Mouse (Mus musculus): ENCODE results near the gene Rai14. TPM values are rescaled to one million over a fixed set of nuclear protein-coding genes. Genes with fewer than 3 reads are reported as not detected.

The Rai14 gene
- polyA plus RNA-seq, 1 experiment, result 27.4 TPM

DNA sequence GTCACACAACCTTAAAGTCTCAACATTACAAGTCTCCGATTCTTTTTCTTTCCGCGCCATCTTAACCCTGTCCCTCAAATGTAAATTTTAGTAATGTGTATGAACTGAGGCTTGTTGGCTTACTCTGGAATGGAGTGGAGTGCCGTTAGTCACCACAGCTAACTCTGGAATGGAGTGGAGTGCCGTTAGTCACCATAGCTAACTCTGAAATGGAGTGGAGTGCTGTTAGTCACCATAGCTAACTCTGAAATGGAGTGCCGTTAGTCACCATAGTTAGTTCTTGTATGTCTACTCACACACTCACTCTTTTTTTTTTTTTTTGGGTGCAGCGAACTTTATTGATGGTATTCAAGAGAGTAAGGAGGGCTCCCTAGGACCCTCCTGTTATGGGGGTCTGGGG, 154.4 kb downstream of the Rai14 start:
- Histone ChIP-seq H3ac (ENCODE audit: control insufficient read depth, insufficient read length) (no peak overlapping the region), H3K36me3 (ENCODE audit: control insufficient read depth, insufficient read depth) (no peaks in the 10 kb centered on the region), H3K79me2 (ENCODE audit: control insufficient read depth, insufficient read depth) (no peaks in the 10 kb centered on the region), H3K27me3 (ENCODE audit: control insufficient read depth, insufficient read depth, insufficient read length) (no peaks in the 10 kb centered on the region), H3K4me2 (ENCODE audit: low read depth) (no peak overlapping the region), H3K4me3 (no peak overlapping the region)
- TF ChIP-seq E2F4 (IDR thresholded peaks at IDR 0.05; ENCODE audit: insufficient read depth) (no peak), TCF12 (IDR thresholded peaks at IDR 0.05; ENCODE audit: insufficient read depth, poor library complexity, severe bottlenecking) (no peak)

GRCm38 (mm10) chr15:10558465-10558864, 156.0 kb downstream of the Rai14 start, which contains the start of gene Ttc23l:
Ttc23l (minus strand) TSS chr15:10558668.
- Histone ChIP-seq H3K36me3 (ENCODE audit: control insufficient read depth, insufficient read depth) (no peaks in the 10 kb centered on the region), H3K4me3 (no peak within 1 kb of the TSS), H3K4me2 (ENCODE audit: low read depth) (no peak within 1 kb of the TSS), H3K27me3 (ENCODE audit: control insufficient read depth, insufficient read depth, insufficient read length) (no peaks in the 10 kb centered on the region), H3K79me2 (ENCODE audit: control insufficient read depth, insufficient read depth) (no peaks in the 10 kb centered on the region), H3ac (ENCODE audit: control insufficient read depth, insufficient read length) (no peak within 1 kb of the TSS)
- TF ChIP-seq TCF12 (IDR thresholded peaks at IDR 0.05; ENCODE audit: insufficient read depth, poor library complexity, severe bottlenecking) (no peak), POLR2AphosphoS2 (IDR thresholded peaks at IDR 0.05; ENCODE audit: insufficient read length, low read depth) (no peak), POLR2A (IDR thresholded peaks at IDR 0.05; ENCODE audit: insufficient read length, low read depth) (no peak), MYOG (IDR thresholded peaks at IDR 0.05; ENCODE audit: control insufficient read depth in 1 of 3, insufficient read depth in 1 of 3, insufficient read length in 2 of 3, low read depth in 2 of 3) (no peak), MAX (IDR thresholded peaks at IDR 0.05; ENCODE audit: low read depth) (no peak), TCF3 (IDR thresholded peaks at IDR 0.05; ENCODE audit: insufficient read length, low read depth) (no peak), E2F4 (IDR thresholded peaks at IDR 0.05; ENCODE audit: insufficient read depth) (no peak), CEBPB (IDR thresholded peaks at IDR 0.05; ENCODE audit: insufficient read depth, poor library complexity, severe bottlenecking) (no peak), REST (IDR thresholded peaks at IDR 0.05; ENCODE audit: insufficient read depth, insufficient read length) (no peak), MYOD1 (IDR thresholded peaks at IDR 0.05; ENCODE audit: control insufficient read depth in 1 of 3, insufficient read length in 2 of 3, low read depth in 2 of 3) (no peak), SRF (IDR thresholded peaks at IDR 0.05; ENCODE audit: control insufficient read depth, insufficient read length, low read depth) (no peak), USF1 (IDR thresholded peaks at IDR 0.05; ENCODE audit: low read depth) (no peak)

DNA sequence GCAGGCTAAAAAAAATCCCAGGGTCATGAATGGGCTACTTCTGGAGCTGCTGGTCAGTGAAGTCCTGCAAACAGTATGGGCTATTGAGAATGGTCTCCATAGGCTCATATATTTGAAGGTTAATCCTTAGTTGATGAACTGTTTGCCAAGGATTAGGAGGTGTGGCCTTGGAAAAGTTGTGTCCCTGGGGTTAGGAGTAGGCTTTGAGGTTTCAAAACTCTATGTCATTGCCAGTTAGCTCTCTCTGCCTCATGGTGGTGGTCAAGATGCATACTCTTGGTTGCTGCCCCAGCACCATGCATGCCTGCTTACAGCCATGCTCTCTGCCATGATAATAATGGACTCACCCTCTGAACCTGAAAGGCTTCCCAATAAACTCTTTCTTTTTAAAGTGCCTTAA, 160.1 kb downstream of the Rai14 start:
- no peaks in the 10 kb centered on the region for H3K36me3 ChIP-seq (ENCODE audit: control insufficient read depth, insufficient read depth)
- no peak overlapping the region for H3ac ChIP-seq (ENCODE audit: control insufficient read depth, insufficient read length)
- no peaks in the 10 kb centered on the region for H3K79me2 ChIP-seq (ENCODE audit: control insufficient read depth, insufficient read depth)
- TF ChIP-seq TCF3 (IDR thresholded peaks at IDR 0.05; ENCODE audit: insufficient read length, low read depth), result no peak
- TF ChIP-seq POLR2A (IDR thresholded peaks at IDR 0.05; ENCODE audit: insufficient read length, low read depth), result no peak
- no peak for TF ChIP-seq TCF12 (IDR thresholded peaks at IDR 0.05; ENCODE audit: insufficient read depth, poor library complexity, severe bottlenecking)
- TF ChIP-seq SRF (IDR thresholded peaks at IDR 0.05; ENCODE audit: control insufficient read depth, insufficient read length, low read depth), result no peak
- no peak for TF ChIP-seq REST (IDR thresholded peaks at IDR 0.05; ENCODE audit: insufficient read depth, insufficient read length)
- TF ChIP-seq CEBPB (IDR thresholded peaks at IDR 0.05; ENCODE audit: insufficient read depth, poor library complexity, severe bottlenecking), result no peak
- TF ChIP-seq POLR2AphosphoS2 (IDR thresholded peaks at IDR 0.05; ENCODE audit: insufficient read length, low read depth), result no peak
- no peak for TF ChIP-seq MYOG (IDR thresholded peaks at IDR 0.05; ENCODE audit: control insufficient read depth in 1 of 3, insufficient read depth in 1 of 3, insufficient read length in 2 of 3, low read depth in 2 of 3)
- TF ChIP-seq E2F4 (IDR thresholded peaks at IDR 0.05; ENCODE audit: insufficient read depth), result no peak
- no peak for TF ChIP-seq USF1 (IDR thresholded peaks at IDR 0.05; ENCODE audit: low read depth)
- TF ChIP-seq MYOD1 (IDR thresholded peaks at IDR 0.05; ENCODE audit: control insufficient read depth in 1 of 3, insufficient read length in 2 of 3, low read depth in 2 of 3), result no peak
- no peak for TF ChIP-seq MAX (IDR thresholded peaks at IDR 0.05; ENCODE audit: low read depth)
- no peak overlapping the region for H3K4me2 ChIP-seq (ENCODE audit: low read depth)
- H3K27me3 ChIP-seq (ENCODE audit: control insufficient read depth, insufficient read depth, insufficient read length), result no peaks in the 10 kb centered on the region
- no peak overlapping the region for H3K4me3 ChIP-seq

GRCm38 (mm10) chr15:10540271-10541088, 173.9 kb downstream of the Rai14 start:
- Histone ChIP-seq H3K4me2 (ENCODE audit: low read depth) (no peak overlapping the region), H3K79me2 (ENCODE audit: control insufficient read depth, insufficient read depth) (no peaks in the 10 kb centered on the region), H3K4me3 (no peak overlapping the region), H3K36me3 (ENCODE audit: control insufficient read depth, insufficient read depth) (no peaks in the 10 kb centered on the region), H3ac (ENCODE audit: control insufficient read depth, insufficient read length) (no peak overlapping the region), H3K27me3 (ENCODE audit: control insufficient read depth, insufficient read depth, insufficient read length) (no peaks in the 10 kb centered on the region)
- TF ChIP-seq TCF12 (IDR thresholded peaks at IDR 0.05; ENCODE audit: insufficient read depth, poor library complexity, severe bottlenecking) (no peak), REST (IDR thresholded peaks at IDR 0.05; ENCODE audit: insufficient read depth, insufficient read length) (no peak), MYOD1 (IDR thresholded peaks at IDR 0.05; ENCODE audit: control insufficient read depth in 1 of 3, insufficient read length in 2 of 3, low read depth in 2 of 3) (no peak), TCF3 (IDR thresholded peaks at IDR 0.05; ENCODE audit: insufficient read length, low read depth) (no peak), POLR2A (IDR thresholded peaks at IDR 0.05; ENCODE audit: insufficient read length, low read depth) (no peak), CEBPB (IDR thresholded peaks at IDR 0.05; ENCODE audit: insufficient read depth, poor library complexity, severe bottlenecking) (no peak), USF1 (IDR thresholded peaks at IDR 0.05; ENCODE audit: low read depth) (no peak), E2F4 (IDR thresholded peaks at IDR 0.05; ENCODE audit: insufficient read depth) (no peak), SRF (IDR thresholded peaks at IDR 0.05; ENCODE audit: control insufficient read depth, insufficient read length, low read depth) (no peak), MAX (IDR thresholded peaks at IDR 0.05; ENCODE audit: low read depth) (no peak), POLR2AphosphoS2 (IDR thresholded peaks at IDR 0.05; ENCODE audit: insufficient read length, low read depth) (no peak), MYOG (IDR thresholded peaks at IDR 0.05; ENCODE audit: control insufficient read depth in 1 of 3, insufficient read depth in 1 of 3, insufficient read length in 2 of 3, low read depth in 2 of 3) (no peak)
